Mouse (Mus musculus) forebrain, embryonic 10.5 days (tissue): ENCODE results near the gene Lrp1. TPM values are rescaled to one million over a fixed set of nuclear protein-coding genes. Genes with fewer than 3 reads are reported as not detected.
A peak's percentile ranks its signal among the peaks of the same experiment; 100 is the strongest.

Source experiments
- DNase-seq: peaks from one replicate; pipeline ENCODE4 v3.0.0-alpha.2; 2017; ENCODE audit warnings: low spot score; ENCODE audit errors: extremely low spot score
- H3K27ac ChIP-seq: fragments of 300-500 bp; sonication (generic); 2 replicates; pipeline ENCODE4 v1.5.1; 2016; ENCODE audit warnings: mild to moderate bottlenecking
- H3K27me3 ChIP-seq: fragments of 300-500 bp; sonication (generic); 2 replicates; pipeline ENCODE4 v1.6.1; 2016; ENCODE audit warnings: mild to moderate bottlenecking; ENCODE audit not compliant: poor library complexity, severe bottlenecking
- H3K36me3 ChIP-seq: fragments of 300-500 bp; sonication (generic); replicated peaks from 2 replicates; pipeline ENCODE4 v1.6.1; 2016; ENCODE audit warnings: mild to moderate bottlenecking, moderate library complexity
- H3K4me1 ChIP-seq: fragments of 300-500 bp; sonication (generic); 2 replicates; pipeline ENCODE4 v1.6.1; 2016
- H3K4me3 ChIP-seq: fragments of 300-500 bp; sonication (generic); 2 replicates; pipeline ENCODE4 v1.5.1; 2016; ENCODE audit warnings: mild to moderate bottlenecking, moderate library complexity
- H3K9me3 ChIP-seq: fragments of 300-500 bp; sonication (generic); 2 replicates; pipeline ENCODE4 v1.6.1; 2016; ENCODE audit warnings: mild to moderate bottlenecking, moderate library complexity
- WGBS: fragments of 180-500 bp; shearing (Covaris S2); methylation state at CpG from one replicate; pipeline ENCODE4 v1.1.7; 2016; 5-methylcytosine and 5-hydroxymethylcytosine counted together
- polyA plus RNA-seq: library from polyadenylated mRNA; unstranded; fragments of >200 nt; fragmentation: Nextera tagmentation; extraction: Ambion mirVana; gene quantifications from 2 replicates; pipeline ENCODE4 v1.2.1, GENCODE M21; 2016

Lrp1 gene
- polyA plus RNA-seq, 1 experiment from 2014 or later: 67.4 TPM

DNA sequence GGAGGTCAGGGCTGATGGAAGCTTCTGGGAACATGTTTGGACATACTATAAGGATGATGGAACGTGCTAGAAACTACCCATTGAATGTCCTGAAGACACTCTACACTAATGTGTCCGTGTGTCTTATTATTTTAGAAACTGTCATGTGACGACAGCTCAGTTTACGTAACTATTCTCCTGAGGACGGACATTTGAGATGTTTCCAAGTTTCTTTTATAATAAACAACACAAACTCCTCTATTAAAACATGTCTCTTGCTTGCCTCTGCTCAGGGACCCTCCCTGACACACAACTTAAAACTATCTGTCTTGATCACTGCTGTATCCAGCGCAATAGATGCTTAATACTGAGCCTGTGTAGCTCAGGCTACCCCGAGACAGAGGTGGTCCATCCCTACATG is 45.2 kb downstream of the Lrp1 start:
- Histone ChIP-seq H3K9me3 (no peaks in the 10 kb centered on the region), H3K4me3 (no peak overlapping the region), H3K27me3 (no peaks in the 10 kb centered on the region), H3K27ac (no peak overlapping the region), H3K4me1 (no peaks in the 10 kb centered on the region), H3K36me3 (peaks cover 100% of the 10 kb centered on the region)
- WGBS: 95% methylated on average over 7 of the region's 7 CpGs
- DNase-seq: no peak

DNA sequence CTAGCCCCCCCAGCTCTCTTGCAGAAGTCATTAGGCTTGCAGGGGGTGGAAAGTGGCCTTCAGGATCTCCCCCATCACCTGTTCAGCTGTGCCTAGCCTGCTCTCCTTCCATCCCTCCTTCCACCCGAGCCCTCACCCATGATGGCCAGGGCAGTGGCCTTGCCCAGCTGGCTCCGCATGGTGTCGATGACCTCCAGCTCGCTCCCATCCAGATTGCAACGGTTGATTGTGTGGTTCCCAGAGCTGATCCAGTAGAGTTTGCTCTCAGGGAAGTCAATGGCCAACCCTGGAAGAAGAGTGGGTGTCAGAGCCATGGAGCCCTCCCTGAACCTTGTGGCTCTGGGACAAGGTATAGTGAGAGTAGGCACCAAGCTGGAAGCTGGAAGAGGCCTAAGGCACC is 48.7 kb downstream of the Lrp1 start:
- H3K27me3 ChIP-seq: no peaks in the 10 kb centered on the region
- DNase-seq: no peak
- H3K4me3 ChIP-seq: no peak overlapping the region
- no peak overlapping the region for H3K27ac ChIP-seq
- peaks cover 95% of the 10 kb centered on the region for H3K36me3 ChIP-seq
- WGBS: 93% methylated on average over 5 of the region's 5 CpGs
- H3K9me3 ChIP-seq: no peaks in the 10 kb centered on the region
- H3K4me1 ChIP-seq: 0 out of 2 replicates have a peak, but pooled peaks cover 6% of the 10 kb centered on the region

GRCm38 (mm10) chr10:127570937-127571641 is 49.9 kb downstream of the Lrp1 start:
- H3K36me3 ChIP-seq: peaks cover 95% of the 10 kb centered on the region
- 92% methylated on average over 17 of the region's 17 CpGs for WGBS

DNA sequence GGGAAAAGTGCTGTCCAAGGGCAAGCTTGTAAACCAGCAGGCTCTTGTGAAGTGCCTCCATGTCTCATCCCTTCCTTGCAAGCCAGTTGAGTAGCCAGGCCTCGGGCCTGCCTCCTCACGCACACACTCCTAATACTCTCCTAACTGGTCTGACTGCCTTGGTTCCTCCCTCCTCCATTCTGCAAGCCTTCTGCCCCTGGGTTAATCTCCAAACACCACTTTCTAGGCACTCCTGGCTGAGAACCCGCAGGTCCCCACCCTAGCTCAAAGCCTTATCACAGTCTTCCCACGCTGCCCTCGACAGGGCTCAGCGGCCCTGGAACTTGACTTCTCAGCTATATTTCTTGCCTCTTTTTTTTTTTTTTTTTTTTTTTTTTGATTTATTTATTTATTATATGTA is 50.6 kb downstream of the Lrp1 start:
- Histone ChIP-seq H3K4me1 (0 out of 2 replicates have a peak, but pooled peaks cover 6% of the 10 kb centered on the region), H3K4me3 (no peak overlapping the region), H3K27me3 (no peaks in the 10 kb centered on the region), H3K36me3 (peaks cover 94% of the 10 kb centered on the region), H3K9me3 (no peaks in the 10 kb centered on the region), H3K27ac (no peak overlapping the region)
- WGBS: 86% methylated on average over 6 of the region's 6 CpGs
- no peak for DNase-seq

More at GRCm38 (mm10) chr10:127570937-127571641, 49.9 kb downstream of the Lrp1 start:
- Histone ChIP-seq H3K27ac (no peak overlapping the region), H3K4me1 (0 out of 2 replicates have a peak, but pooled peaks cover 6% of the 10 kb centered on the region), H3K27me3 (no peaks in the 10 kb centered on the region), H3K4me3 (no peak overlapping the region), H3K9me3 (no peaks in the 10 kb centered on the region)
- no peak for DNase-seq

DNA sequence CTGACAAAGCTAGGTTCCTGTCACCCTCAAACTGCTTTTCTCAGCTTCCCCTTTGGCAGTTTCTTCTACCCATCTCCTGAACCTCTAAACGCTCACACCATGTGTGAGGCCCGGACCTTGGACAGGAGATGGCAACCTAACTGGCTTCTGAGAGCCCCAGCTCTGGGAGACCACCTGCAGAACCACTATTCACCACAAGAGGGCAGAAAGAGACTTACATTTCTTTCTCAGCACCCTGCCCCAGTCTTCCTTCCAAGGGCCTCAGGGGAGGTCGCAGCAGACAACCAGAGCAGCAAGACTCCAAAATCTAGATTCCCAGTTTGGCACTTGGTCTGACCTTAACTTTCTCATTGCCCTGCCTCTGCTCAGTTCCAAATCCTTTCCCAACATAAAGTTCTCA is 51.5 kb downstream of the Lrp1 start:
- Histone ChIP-seq H3K9me3 (no peaks in the 10 kb centered on the region), H3K36me3 (peaks cover 92% of the 10 kb centered on the region), H3K4me3 (no peak overlapping the region), H3K4me1 (0 out of 2 replicates have a peak, but pooled peaks cover 6% of the 10 kb centered on the region), H3K27me3 (no peaks in the 10 kb centered on the region), H3K27ac (no peak overlapping the region)
- 42% methylated on average over 3 of the region's 3 CpGs for WGBS
- DNase-seq: peak; percentile 73

DNA sequence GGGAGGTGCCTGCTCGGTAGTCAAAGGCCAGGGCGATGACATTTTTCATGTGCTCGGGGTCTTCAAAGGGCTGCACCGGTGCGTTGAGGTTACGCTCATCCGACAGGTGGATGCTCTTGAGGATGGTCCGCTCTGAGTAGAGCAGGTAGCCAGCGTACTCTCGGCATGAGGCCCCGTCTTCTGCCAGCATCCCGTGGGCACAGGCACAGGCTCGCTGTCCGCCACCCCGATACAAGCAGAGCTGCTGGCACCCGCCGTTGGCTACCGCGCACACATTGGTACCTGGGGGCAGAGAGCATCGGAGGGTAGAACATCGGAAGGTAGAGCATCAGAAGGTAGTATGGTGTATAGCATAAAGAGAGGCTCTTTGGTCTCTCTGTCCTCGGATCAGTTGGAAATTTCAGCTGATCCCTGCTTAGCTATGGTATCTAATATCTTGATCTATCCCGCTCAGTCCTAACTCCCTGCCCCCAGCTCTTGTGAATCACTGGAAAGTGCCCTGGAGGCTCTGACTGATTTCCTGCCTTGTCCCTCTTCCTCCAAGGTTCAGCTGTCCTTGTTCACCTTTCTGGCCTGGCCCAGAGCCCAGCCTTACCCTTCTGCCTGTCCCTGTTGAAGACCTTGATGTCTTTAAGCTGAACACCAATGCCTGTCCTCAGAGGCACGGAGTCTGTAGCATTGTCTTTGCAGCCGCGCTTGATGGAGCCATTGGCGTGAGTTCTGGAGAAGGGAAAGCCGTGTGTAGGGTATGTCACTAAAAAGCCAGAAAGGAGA is 54.2 kb downstream of the Lrp1 start:
- Histone ChIP-seq H3K9me3 (no peaks in the 10 kb centered on the region), H3K27me3 (no peaks in the 10 kb centered on the region), H3K36me3 (peaks cover 92% of the 10 kb centered on the region), H3K4me1 (peaks cover 6% of the 10 kb centered on the region; the same call in 1 of the 2 replicates), H3K4me3 (no peak overlapping the region), H3K27ac (no peak overlapping the region)
- 96% methylated on average over 28 of the region's 28 CpGs for WGBS
- no peak for DNase-seq

DNA sequence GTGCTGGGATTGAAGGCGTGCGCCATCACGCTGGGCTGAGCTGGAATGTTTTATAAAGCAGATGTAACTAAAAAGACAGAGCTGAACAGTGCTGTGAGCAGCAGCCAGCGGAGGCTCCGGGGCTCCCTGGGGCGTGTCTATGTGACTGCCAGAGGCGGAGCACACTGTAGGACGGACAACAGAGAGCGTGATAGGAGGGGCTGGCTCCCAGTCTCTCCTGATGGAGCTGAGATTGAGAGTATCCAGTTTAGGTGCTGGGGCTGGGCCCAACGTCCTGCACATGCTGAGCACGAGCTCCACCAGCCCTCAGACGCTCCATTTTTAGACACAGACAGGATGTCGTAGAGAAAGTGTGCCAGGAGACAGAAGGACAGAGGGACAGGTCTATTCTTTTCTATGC is 56.6 kb downstream of the Lrp1 start:
- WGBS: 71% methylated on average over 13 of the region's 13 CpGs
- peaks cover under 1% of the 10 kb centered on the region; the same call in 1 of the 2 replicates for H3K4me1 ChIP-seq
- H3K27me3 ChIP-seq: no peaks in the 10 kb centered on the region
- no peaks in the 10 kb centered on the region for H3K9me3 ChIP-seq
- H3K4me3 ChIP-seq: no peak overlapping the region
- DNase-seq: no peak
- H3K27ac ChIP-seq: no peak overlapping the region
- peaks cover 95% of the 10 kb centered on the region for H3K36me3 ChIP-seq

DNA sequence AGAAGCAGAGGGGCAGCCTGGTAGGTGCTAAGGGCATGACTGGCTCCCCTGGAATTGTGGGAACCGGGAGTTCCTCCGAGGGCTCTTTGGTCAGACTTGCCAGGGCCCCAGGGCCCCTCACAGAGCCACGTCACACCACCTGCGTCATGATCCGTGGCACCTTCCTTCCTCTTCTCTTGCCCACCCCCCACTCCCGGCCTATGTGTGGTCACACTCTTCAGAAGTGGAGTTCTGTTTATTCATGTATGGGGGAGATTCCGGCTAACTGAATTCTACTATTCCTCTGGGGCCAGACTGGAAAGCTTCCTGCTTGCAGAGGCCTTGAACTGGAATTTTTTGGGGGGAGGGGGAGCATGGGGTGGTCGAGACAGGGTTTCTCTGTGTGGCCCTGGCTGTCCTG is 57.1 kb downstream of the Lrp1 start:
- peaks cover 95% of the 10 kb centered on the region for H3K36me3 ChIP-seq
- 88% methylated on average over 8 of the region's 8 CpGs for WGBS
- no peak for DNase-seq
- H3K27me3 ChIP-seq: no peaks in the 10 kb centered on the region
- H3K4me1 ChIP-seq: no peaks in the 10 kb centered on the region; the same call in 1 of the 2 replicates
- H3K4me3 ChIP-seq: no peak overlapping the region
- no peak overlapping the region for H3K27ac ChIP-seq
- no peaks in the 10 kb centered on the region for H3K9me3 ChIP-seq

DNA sequence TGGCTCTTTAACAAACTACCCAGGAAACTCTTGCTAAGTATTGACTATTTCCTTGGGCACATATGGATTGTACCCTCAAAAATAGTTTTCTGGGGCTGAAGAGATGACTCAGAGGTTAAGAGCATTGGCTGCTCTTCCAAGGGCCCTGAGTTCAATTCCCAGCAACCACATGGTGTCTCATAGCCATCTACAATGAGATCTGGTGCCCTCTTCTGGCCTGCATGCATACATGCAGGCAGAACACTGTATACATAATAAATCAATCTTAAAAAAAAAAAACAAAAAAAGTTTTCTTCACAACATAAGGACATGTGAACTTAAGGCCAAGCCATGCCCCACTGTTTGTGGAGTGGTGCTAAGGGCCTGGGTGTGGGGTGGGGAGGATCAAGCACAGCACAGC is 59.8 kb downstream of the Lrp1 start:
- H3K27me3 ChIP-seq: no peaks in the 10 kb centered on the region
- no peaks in the 10 kb centered on the region; the same call in 1 of the 2 replicates for H3K4me1 ChIP-seq
- H3K36me3 ChIP-seq: peaks cover 97% of the 10 kb centered on the region
- no peak overlapping the region for H3K27ac ChIP-seq
- no peak overlapping the region for H3K4me3 ChIP-seq
- DNase-seq: no peak
- H3K9me3 ChIP-seq: peaks cover 7% of the 10 kb centered on the region; the same call in 1 of the 2 replicates

DNA sequence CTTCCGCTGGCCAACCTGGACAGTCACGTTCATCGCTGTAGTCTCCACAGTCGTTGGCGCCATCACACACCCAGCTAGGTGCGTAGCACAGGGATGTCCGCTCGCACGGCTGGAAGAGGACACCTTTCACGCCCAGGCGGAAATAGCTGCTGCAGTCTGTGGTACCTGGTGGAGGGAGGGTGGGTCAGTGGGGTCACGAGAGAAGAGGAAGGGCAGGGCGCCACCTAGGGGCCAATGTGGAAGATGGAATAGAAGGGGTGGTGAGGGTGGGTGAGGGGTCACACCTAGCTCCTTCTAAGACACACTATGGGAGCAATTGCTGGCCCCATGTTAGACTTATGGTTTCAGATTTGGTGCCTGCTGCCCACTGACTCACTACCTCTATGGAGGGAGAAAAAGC is 63.6 kb downstream of the Lrp1 start:
- no peak overlapping the region for H3K27ac ChIP-seq
- no peak overlapping the region for H3K4me3 ChIP-seq
- 89% methylated on average over 13 of the region's 13 CpGs for WGBS
- DNase-seq: no peak
- H3K4me1 ChIP-seq: no peaks in the 10 kb centered on the region
- H3K27me3 ChIP-seq: no peaks in the 10 kb centered on the region
- H3K36me3 ChIP-seq: peaks cover 100% of the 10 kb centered on the region
- H3K9me3 ChIP-seq: peaks cover 7% of the 10 kb centered on the region; the same call in 1 of the 2 replicates

GRCm38 (mm10) chr10:127555703-127556102 is 65.2 kb downstream of the Lrp1 start:
- H3K4me3 ChIP-seq: no peak overlapping the region

GRCm38 (mm10) chr10:127549892-127550291 is 71.1 kb downstream of the Lrp1 start:
- no peaks in the 10 kb centered on the region for H3K9me3 ChIP-seq
- DNase-seq: no peak
- 93% methylated on average over 17 of the region's 17 CpGs for WGBS
- H3K4me3 ChIP-seq: no peak overlapping the region
- no peaks in the 10 kb centered on the region for H3K4me1 ChIP-seq
- H3K36me3 ChIP-seq: peaks cover 100% of the 10 kb centered on the region
- H3K27me3 ChIP-seq: no peaks in the 10 kb centered on the region
- no peak overlapping the region for H3K27ac ChIP-seq

More at GRCm38 (mm10) chr10:127555703-127556102, 65.2 kb downstream of the Lrp1 start:
- WGBS: 73% methylated on average over 18 of the region's 18 CpGs
- no peaks in the 10 kb centered on the region for H3K4me1 ChIP-seq
- H3K27ac ChIP-seq: no peak overlapping the region
- peaks cover 7% of the 10 kb centered on the region; the same call in 1 of the 2 replicates for H3K9me3 ChIP-seq
- H3K27me3 ChIP-seq: no peaks in the 10 kb centered on the region
- peaks cover 100% of the 10 kb centered on the region for H3K36me3 ChIP-seq
- DNase-seq: peak; percentile 46

DNA sequence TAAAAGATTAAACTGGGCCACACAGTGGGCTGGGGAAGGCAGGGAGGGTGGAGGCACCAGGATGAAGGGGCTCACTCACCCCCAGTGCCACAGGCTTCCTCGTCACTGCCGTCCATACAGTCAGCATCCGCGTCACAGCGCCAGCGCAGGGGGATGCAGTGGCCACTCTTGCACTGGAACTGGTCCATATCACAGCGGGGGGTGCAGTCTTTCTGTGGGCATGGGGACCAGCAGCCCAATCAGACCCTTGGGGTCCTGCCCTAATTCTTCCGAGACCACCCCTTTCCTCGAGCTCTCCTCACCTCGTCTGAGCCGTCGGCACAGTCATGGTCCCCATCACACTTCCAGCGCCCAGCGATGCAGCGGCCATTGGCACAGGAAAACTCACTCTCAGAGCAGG is 72.7 kb downstream of the Lrp1 start:
- H3K27me3 ChIP-seq: no peaks in the 10 kb centered on the region
- no peak overlapping the region for H3K27ac ChIP-seq
- H3K36me3 ChIP-seq: peaks cover 100% of the 10 kb centered on the region
- no peak overlapping the region for H3K4me3 ChIP-seq
- no peaks in the 10 kb centered on the region for H3K9me3 ChIP-seq
- 94% methylated on average over 15 of the region's 15 CpGs for WGBS
- no peak for DNase-seq
- no peaks in the 10 kb centered on the region for H3K4me1 ChIP-seq
